In the genomic region with DNA sequence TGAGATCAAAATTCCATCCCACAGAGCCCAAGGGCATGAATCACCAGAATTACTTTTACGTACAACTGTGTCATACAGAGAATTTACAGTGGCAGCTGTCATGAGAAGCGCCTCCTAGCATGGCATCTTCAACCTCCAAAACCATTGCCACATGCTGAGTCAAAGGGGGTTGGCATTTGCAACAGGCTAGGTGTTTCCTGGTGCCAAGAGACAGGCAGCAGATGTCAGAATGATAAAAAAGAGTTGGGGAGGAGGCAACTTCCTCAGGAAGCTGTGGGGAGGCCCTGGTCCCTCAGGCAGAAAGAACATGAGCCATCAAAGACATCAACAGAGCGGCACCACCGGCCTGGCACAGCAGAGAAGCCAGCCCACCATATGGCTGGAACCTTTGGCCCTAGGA, we compare ENCODE assay signal across 8 mouse cellular contexts.
DNase-seq lines count a peak whose midpoint lies in the region; ATAC-seq lines count a peak whose summit lies in the region.

No protein-coding gene starts in this region.

- no peaks in the 10 kb centered on the region for H3K27me3 ChIP-seq in liver, embryonic 16.5 days (ENCODE audit: control insufficient read depth, insufficient read depth, low read depth, low read length)
- H3K27me3 ChIP-seq in heart, embryonic 11.5 days (ENCODE audit: control insufficient read depth, insufficient read depth, low read length) = no peaks in the 10 kb centered on the region

- H3K4me2 ChIP-seq in liver, embryonic 16.5 days (ENCODE audit: low read depth, low read length) = no peak overlapping the region
- no peak overlapping the region for H3K4me2 ChIP-seq in heart, embryonic 11.5 days

- H3K27ac ChIP-seq in liver, embryonic 16.5 days (ENCODE audit: low read length) = no peak overlapping the region
- no peak overlapping the region for H3K27ac ChIP-seq in heart, embryonic 11.5 days (ENCODE audit: low read depth, low read length)

- no peak overlapping the region for H3K9ac ChIP-seq in liver, embryonic 16.5 days (ENCODE audit: low read depth, low read length)
- no peak overlapping the region for H3K9ac ChIP-seq in heart, embryonic 11.5 days (ENCODE audit: low read depth, low read length)

- peak; percentile 21; the same call in 1 of the 2 replicates for ATAC-seq in liver, embryonic 16.5 days (ENCODE audit: low read depth)
- no peak for ATAC-seq in heart, embryonic 11.5 days (replicated peaks; ENCODE audit: insufficient number of reproducible peaks, low FRiP score, low TSS enrichment)
- no peak for ATAC-seq in erythroid progenitor cell, adult 5-6 weeks (replicated peaks; ENCODE audit: low FRiP score, poor library complexity, severe bottlenecking)

- H3K9me3 ChIP-seq in liver, embryonic 16.5 days (replicated peaks; ENCODE audit: control insufficient read depth, low read length) = no peaks in the 10 kb centered on the region
- no peaks in the 10 kb centered on the region for H3K9me3 ChIP-seq in heart, embryonic 11.5 days (replicated peaks; ENCODE audit: control insufficient read depth, low read length)

- peak; percentile 23 for DNase-seq in cerebellum, adult 11-12 months
- DNase-seq in cerebellum, adult 11 months = no peak
- peak; percentile 73 for DNase-seq in adrenal gland, adult 2 months
- peak; percentile 48 to 69 for DNase-seq in spleen, postnatal 4 days (ENCODE audit: low spot score in 2 of 2)
- no peak for DNase-seq in yolk sac, embryonic 10.5 days (ENCODE audit: low spot score)

- H3K4me3 ChIP-seq in liver, embryonic 16.5 days (ENCODE audit: low read depth, low read length) = no peak overlapping the region
- no peak overlapping the region for H3K4me3 ChIP-seq in heart, embryonic 11.5 days (ENCODE audit: low read depth, low read length)

- H3K4me1 ChIP-seq in liver, embryonic 16.5 days (ENCODE audit: control insufficient read depth, low read depth, low read length) = no peaks in the 10 kb centered on the region
- H3K4me1 ChIP-seq in heart, embryonic 11.5 days (ENCODE audit: control insufficient read depth, insufficient read depth, low read length) = no peaks in the 10 kb centered on the region

- WGBS in liver, embryonic 16.5 days (ENCODE audit: insufficient replicate concordance) = 16% methylated on average over 4 of the region's 4 CpGs
- WGBS in heart, embryonic 11.5 days (ENCODE audit: insufficient replicate concordance) = 83% methylated on average over 4 of the region's 4 CpGs

- no peaks in the 10 kb centered on the region for H3K36me3 ChIP-seq in liver, embryonic 16.5 days (ENCODE audit: control insufficient read depth, insufficient read depth)
- H3K36me3 ChIP-seq in heart, embryonic 11.5 days (ENCODE audit: control insufficient read depth, insufficient read depth, low read length) = no peaks in the 10 kb centered on the region

Comparison
In these comparisons a context has a peak if more than half of its experiments do, and no peak if none do; other contexts are left out.
1. DNase-seq: peak in cerebellum, adult 11-12 months (single experiment), adrenal gland, adult 2 months (single experiment) and spleen, postnatal 4 days (2 of 2); none in cerebellum, adult 11 months (single experiment) and yolk sac, embryonic 10.5 days (single experiment).